Mouse (Mus musculus): ENCODE measurements at regions not wholly inside any gene's neighbourhood (a gene's known extent, or its start where the extent isn't known, plus 50 kb on each side); places are given as distances from the start of the nearest gene placed in this dataset.
"Not testable (repeated sequence)": the region's sequence is repeated elsewhere in the genome, so short reads cannot be mapped to it uniquely, and the experiment has no call there.

DNA sequence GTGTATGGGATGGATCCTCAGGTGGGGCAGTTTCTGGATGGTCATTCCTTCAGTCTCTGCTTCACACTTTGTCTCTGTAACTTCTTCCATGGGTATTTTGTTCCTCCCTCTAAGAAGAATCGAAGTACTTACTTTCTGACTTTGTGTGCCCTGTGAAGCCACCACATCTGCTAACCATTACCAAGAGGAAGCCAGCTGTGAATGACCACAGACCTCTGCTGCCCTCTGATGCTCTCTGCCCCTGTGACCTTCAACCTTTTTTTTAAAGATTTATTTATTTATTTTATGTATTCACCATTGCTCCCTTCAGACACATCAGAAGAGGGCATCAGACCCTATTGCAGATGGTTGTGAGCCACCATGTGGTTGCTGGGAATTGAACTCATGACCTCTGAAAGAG is 475.7 kb upstream of the Gulo start:
- DNase-seq (ENCODE audit: low read depth) = not testable (repeated sequence)

DNA sequence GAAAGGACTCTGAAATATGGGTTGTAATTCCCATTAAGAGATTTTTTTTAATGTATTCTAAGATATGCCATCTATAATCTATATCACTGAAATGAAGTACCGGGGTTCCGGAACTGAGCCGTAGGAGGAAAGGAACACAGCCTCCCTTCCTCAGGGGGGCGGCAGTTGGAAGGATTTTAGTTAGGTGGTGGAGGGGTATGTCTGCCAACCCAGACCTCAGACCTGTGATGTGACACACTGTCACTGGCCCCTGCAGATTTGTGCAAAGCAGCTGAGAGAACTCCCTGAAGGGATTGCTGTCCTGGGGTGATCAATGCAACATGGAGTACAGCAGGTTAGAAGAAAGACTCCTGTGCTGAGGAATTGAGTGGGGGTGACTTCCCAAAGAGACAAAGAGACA is 470.2 kb upstream of the Gulo start:
- DNase-seq (ENCODE audit: low read depth) = no peak

DNA sequence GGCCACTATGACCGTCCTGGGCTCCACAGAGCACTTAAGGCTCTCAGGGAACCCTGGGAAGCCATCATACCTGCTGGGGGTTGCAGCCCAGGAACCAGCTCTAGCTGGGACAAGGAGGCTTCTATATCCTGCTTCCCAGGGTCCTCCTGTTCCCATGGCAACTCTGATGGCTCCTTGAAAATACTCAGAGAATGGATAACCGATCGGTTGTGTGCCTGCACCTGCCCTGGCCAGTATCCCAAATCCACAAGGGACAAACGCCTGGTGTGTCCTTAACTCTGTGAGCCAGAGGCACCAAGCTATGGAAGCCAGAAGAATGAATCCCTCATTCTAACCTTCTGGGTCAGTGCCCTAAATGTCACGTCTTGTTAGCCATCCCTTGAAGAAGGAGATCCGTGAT is 469.6 kb upstream of the Gulo start:
- no peak for DNase-seq (ENCODE audit: low read depth)

DNA sequence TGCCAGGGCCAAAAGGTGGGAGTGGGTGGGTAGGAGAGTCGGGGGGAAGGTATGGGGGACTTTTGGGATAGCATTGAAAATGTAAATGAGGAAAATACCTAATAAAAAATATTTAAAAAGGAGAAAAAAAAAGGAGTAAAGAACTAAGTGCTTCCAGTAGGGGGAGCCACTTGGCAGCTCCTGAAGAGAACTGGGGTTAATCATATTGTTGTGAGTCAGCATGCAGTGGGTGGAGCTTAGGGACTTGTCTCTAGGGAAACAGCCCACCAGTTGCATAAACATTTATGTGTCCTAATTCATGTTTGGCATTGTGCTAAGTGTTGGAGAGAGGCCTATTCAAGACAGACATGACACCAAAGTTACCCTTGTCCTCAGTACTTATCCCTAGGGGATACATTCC is 466.0 kb upstream of the Gulo start:
- peak; percentile 7 for DNase-seq (ENCODE audit: low read depth)

DNA sequence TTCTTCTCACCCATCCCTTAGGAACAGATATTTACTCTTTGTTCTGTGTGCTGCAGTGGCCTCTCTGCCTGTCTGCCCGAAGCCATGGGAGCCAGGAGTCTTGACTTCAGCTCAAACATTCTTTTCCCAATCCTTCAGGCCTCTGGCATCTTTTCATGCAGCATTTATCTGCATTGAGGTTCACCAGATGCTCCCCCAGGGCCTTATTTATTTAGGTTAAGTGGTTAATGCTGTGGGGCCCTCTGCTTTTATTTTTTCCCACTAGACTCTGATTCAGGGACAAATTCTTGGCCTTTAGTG is 464.2 kb upstream of the Gulo start:
- DNase-seq (ENCODE audit: low read depth) = no peak

DNA sequence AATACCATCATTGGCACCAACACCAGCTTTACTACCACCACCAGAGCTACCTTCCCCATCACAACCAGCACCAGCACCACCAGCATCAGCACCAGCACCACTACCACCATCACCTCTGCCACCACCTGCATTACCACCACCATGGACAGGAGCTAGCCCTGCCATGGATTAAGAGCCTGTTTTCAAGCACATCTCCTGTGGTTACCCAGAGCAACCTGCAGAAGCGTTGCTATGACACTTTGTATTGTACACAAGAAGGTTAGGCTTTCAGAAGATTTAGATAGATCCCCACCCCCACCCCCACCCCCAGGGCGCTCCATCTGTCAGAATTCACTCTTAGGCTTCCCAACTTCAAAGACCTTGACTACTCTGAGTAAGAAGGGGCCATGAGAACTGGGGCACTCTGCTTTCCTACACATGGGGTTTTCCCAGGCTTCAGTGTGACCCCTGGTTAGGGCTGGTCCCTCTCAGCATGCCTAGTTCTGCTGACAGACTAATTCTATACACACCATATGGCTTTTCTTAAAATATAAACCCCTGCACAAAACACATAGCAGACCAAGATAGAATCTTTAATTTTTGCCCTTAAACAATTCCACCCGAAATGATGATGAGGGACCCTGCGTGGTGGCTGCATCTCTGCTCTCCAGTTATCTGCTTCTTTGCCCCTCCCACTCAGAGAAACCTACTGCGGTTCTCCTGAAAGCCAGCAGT is 463.7 kb upstream of the Gulo start:
- DNase-seq (ENCODE audit: low read depth) = no peak

DNA sequence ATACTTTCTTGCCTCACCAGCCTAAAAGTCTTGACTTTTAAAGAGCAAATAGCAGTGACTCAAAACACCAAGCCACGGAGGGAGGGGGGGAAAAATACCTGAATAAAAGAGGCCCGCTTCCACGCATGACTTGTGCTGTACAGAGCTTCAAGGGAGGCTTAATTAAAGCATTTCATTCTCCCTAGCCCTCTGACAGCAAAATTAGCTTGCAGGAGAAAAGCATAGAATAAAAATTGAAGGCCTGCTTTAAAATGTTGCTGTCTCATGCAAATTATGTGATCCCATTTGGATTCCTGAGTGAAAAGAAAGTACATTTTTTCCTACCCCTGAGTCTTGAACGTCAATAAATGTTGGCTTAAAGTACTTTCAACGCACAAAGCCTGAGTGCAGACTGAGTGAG is 453.1 kb upstream of the Gulo start:
- no peak for DNase-seq (ENCODE audit: low read depth)

DNA sequence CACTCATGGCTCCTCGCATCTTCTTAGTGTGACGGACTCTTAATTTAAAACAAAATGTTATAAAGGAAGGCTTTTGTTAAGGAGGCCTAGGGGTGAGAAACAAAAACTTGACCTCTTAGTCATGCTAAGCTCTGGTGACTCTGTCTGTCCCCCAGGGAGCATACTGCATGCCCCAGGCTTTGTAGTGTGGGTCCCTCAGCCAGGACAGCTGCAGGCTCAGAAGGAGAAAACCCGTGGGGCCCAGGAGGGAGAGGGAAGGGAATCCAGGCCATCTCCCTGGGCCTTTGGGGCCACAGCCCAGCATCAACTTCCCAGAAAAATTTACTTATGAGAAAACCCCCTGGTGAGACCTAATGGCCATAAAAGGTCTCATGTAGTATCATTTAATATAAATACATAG is 451.8 kb upstream of the Gulo start:
- no peak for DNase-seq (ENCODE audit: low read depth)

DNA sequence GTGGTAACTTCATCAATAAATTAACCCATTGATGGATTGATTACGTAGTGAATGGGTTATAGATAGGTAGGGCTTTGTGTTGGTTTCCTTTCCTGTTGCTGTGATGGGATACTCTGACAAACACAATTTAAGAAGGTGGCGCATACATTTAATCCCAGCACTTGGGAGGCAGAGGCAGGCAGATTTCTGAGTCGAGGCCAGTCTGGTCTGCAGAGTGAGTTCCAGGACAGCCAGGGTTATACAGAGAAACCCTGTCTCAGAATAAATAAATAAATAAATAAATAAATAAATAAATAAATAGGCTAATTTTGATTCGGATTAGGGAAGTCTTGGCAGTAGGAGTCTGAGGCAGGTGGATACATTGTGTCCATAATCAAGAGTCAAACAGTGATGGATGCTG is 449.7 kb upstream of the Gulo start:
- no peak for DNase-seq (ENCODE audit: low read depth)

DNA sequence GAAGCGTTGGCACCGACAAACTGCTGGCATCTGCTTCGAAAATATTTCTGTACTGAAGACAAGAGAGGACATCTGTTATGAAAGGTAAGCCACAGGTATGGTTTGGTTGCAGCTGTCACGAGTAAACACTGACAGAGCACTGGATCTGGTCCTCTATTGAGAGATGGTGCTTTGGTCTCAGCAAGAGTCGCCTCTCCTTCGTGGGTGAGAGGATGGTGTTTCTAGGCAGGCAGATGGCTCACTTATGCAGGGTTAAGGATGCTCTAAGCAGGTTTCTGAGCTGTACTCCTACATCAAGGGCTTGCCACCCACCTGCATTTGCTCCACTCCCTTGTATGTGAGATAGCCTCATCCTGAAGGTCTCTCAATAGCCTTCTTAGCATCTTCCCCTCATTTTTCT is 448.3 kb upstream of the Gulo start:
- DNase-seq (ENCODE audit: low read depth) = no peak

DNA sequence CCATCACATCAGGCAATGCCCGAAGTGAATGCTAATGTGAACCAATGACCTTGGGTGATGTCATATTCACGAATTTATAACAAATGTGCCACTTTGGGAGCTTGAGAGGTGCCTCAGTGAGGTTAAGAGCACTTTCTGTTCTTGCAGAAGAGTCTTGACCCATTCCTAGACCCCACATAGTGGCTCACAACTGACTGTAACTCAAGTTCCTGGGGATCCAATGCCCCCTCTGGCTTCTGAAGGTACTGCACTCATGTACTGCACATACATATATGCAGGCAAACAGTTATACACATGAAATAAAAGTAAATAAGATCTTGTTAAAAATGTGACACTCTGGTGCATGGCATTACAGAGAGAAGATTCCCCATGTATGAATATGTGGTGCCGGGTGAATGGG is 443.8 kb upstream of the Gulo start:
- no peak for DNase-seq (ENCODE audit: low read depth)

DNA sequence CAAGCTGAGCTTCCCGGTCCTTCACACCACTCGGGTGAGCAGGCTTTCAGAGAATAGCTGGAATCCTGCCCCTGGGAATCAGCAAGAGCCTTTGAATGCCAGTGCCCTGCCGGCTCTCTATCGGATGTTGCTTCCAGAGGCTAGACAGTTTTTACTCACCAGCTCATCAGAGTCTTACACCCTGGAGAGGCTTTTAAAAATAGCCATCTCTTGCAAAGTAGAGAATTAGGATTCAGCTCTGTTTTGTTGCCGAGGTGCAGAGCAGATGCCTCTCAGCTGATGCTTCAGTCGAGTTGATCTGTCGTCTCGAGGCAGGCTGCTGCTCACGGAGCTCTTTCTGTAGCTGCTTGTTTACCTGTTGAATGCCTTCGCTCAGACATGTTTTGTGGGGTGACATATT is 441.3 kb upstream of the Gulo start:
- no peak for DNase-seq (ENCODE audit: low read depth)

DNA sequence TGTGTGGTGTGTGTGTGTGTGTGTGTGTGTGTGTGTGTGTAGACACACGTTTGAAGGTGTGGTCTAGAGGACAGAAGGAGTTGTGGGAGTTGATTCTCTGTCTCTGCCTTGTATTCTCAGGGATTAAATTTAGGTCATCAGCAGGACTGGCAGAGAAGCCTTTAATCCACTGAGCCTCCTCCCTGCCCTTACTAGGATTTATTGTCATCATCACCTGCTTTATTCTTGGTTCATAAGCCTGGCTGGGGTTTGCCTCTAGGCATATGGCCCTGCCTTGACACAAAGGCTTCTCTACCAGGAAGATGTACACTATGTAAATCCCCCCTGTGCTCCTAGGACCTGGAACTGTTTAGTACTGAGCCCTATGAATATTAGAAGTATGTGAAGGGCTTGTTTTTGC is 433.6 kb upstream of the Gulo start:
- DNase-seq (ENCODE audit: low read depth) = no peak

DNA sequence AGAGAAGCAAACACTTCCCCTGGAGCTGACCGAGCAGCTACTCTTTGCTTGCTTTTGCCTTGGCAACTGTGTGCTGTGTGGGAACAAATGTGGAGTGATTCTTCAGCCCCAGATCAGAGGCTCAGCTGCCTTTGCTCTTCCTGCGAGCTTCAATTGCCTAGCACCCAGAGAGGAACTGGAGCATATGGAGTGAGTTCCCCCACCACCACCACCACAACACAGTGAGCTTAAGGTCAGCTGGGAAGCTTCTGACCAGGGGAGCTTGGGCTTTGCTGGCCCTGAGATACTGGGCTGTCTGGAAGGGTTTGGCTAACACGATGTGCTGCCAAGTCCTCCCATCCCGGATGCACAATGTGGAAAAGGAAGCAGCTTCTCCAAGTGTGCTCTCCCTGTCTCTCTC is 432.8 kb upstream of the Gulo start:
- no peak for DNase-seq (ENCODE audit: low read depth)

DNA sequence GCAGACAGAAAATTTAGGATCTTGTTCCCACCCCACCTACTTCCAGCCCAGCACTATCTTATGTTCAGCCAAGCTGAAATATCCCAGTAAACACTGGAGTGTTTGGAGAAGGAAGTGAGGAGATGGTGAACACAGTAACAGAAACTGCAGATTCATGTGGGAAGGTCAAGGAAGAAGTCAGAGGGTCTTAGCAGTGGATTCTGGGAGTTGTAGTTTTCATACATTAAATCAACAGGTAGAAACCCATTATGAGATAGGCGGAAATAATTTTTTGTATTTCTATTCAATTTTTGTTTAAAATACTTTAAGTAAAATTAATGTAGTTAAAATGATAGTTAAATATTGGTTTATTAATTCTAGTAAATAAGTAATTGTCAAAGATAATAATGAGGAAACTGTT is 429.6 kb upstream of the Gulo start:
- no peak for DNase-seq (ENCODE audit: low read depth)

DNA sequence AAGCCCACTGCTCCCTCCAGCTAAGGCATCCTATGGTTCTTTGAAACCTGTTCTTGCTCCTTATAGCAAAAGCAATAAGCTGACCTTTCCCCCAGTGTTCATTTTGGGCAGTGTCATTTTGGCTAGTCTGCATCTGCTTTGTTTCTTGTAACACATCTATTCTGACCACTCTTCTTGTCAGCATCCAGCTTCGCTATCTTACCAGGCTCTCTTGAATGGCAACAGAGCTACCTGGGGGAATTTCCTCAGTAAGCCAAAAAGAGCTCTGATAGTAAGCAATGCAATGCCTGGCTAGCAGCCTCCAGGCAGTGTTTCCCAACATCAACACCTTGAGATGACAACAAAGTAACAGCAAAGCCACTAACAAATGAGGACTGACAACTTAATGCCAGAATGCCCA is 429.0 kb upstream of the Gulo start:
- DNase-seq (ENCODE audit: low read depth) = no peak

DNA sequence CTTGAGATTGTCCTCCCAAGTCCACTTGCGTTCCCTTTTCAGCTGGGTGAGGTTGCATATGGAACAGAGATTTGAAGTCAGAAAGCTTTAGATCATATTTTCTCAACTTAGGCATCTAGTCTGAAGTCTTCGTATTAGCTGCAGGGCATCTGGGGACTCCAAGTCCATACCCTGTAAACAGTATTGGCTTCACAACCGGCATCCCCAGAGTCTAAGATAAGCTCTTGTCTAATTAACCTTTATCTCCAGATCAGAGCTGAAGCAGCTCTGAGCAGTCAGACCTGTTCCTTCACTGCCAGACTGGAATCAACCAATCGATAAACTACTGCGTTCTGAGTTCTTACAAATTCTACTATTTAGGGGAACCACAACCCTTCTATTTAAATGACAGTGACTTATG is 422.6 kb upstream of the Gulo start:
- no peak for DNase-seq (ENCODE audit: low read depth)

DNA sequence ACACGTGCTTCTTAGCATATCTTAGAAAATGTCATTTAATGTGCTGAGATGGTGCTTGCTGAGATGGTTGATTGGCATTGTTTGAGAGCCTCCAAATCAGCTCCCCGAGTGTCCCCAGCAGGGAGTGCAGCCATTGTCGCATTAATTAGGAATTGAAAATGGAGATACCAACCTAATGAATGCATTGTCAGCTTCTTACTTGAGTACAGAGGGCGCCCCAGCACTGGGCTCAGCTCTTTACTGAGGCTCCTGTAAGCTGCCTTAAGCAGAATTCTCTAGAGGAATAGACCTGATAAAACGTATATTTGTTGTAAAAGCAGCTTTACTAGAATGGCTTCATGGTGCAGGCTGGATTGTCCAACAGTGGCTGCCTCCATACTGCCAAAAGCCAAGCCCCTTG is 415.1 kb upstream of the Gulo start:
- no peak for DNase-seq (ENCODE audit: low read depth)
